13 mouse cellular contexts compared by ENCODE assay signal in the genomic region with DNA sequence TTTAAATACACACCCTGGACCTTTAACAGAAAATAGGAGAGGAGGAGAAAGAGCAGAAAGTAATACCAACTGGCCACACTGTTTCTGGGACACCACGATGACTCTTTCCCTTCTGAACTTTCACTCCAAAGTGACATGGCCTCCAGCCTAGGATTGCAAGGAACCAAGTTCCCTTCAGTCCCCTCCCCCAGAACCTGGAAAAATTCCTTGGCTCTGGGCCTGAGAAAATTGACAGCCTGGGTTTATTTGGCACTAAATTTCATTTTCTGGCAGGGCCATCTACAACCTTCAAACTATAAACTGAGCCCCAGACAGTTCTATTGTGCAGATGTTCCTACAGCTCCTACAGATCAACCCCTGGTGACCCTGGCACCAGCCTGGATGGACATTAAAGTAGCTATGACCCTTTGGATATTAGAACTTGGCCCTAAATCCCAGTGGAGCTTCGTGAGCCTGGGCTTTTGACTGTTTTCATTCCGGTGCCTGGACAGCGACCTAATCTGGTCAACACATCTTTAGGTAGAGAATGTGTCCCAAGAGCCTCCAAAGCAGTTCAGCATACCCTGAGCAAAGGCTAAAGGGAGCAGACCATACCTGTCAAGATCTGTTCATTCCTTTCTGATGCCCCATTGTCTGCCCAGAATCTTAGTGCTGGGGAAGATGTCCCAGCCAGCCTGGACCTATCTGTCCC. TPM values are rescaled to one million over a fixed set of nuclear protein-coding genes. Genes with fewer than 3 reads are reported as not detected.
A peak's percentile ranks its signal among the peaks of the same experiment; 100 is the strongest.
DNase-seq lines count a peak whose midpoint lies in the region; ATAC-seq and TF ChIP-seq lines count a peak whose summit lies in the region.
"Had no signal": no experiment of that assay in that cellular context is flagged by ENCODE, and none has a peak within 500 bp of the region (broad histone marks: within the 10 kb centered on the region; RNA-seq: fewer than 3 reads in every experiment).

No protein-coding gene starts in this region.

- no peak overlapping the region for H3K9ac ChIP-seq in forebrain, embryonic 11.5 days (ENCODE audit: low read length)
- no peak overlapping the region for H3K9ac ChIP-seq in hindbrain, postnatal 0 days (replicated peaks; ENCODE audit: low read length)
- H3K9ac ChIP-seq in midbrain, embryonic 11.5 days (ENCODE audit: low read length), result no peak overlapping the region; the same call in 1 of the 2 replicates
- H3K9ac ChIP-seq: stomach, embryonic 15.5 days had no signal

- peak overlapping the region; percentile 77 for H3K27ac ChIP-seq in forebrain, embryonic 10.5 days
- H3K27ac ChIP-seq in forebrain, embryonic 11.5 days (ENCODE audit: low read depth, low read length), result no peak overlapping the region
- H3K27ac ChIP-seq in hindbrain, postnatal 0 days, result peak overlapping the region; percentile 48
- H3K27ac ChIP-seq in midbrain, embryonic 11.5 days (ENCODE audit: low read depth, low read length), result peak overlapping the region; percentile 26
- H3K27ac ChIP-seq: stomach, embryonic 15.5 days had no signal

- TF ChIP-seq CTCF in brain, embryonic 14.5 days (IDR thresholded peaks at IDR 0.05; ENCODE audit: borderline replicate concordance, extremely low read depth, insufficient read depth, insufficient read length), result no peak
- TF ChIP-seq CTCF in hindbrain, postnatal 0 days (IDR thresholded peaks at IDR 0.05; ENCODE audit: low read depth), result no peak

- no peak for DNase-seq in forebrain, embryonic 10.5 days (ENCODE audit: extremely low spot score, low spot score)
- no peak for DNase-seq in forebrain, embryonic 11.5 days (ENCODE audit: low spot score)
- peak; percentile 28 for DNase-seq in brain, embryonic 14.5 days (ENCODE audit: low read depth)
- DNase-seq in hindbrain, postnatal 0 days (ENCODE audit: low spot score), result no peak
- DNase-seq in midbrain, embryonic 11.5 days (ENCODE audit: low spot score, missing footprints), result peak; percentile 84
- no peak for DNase-seq in retina, postnatal 1 day
- DNase-seq in left cerebral cortex, adult 9 months (ENCODE audit: low spot score in 2 of 2), result no peak
- no peak for DNase-seq in thymus, adult 18-20 months
- DNase-seq: B cell, adult 2 months; cerebellum, adult 11 months had no signal

- H3K27me3 ChIP-seq in forebrain, embryonic 10.5 days (ENCODE audit: poor library complexity, severe bottlenecking), result no peaks in the 10 kb centered on the region
- no peaks in the 10 kb centered on the region for H3K27me3 ChIP-seq in forebrain, embryonic 11.5 days (ENCODE audit: control insufficient read depth, insufficient read depth, low read length)
- H3K27me3 ChIP-seq in hindbrain, postnatal 0 days (ENCODE audit: insufficient read depth, low read length), result no peaks in the 10 kb centered on the region
- no peaks in the 10 kb centered on the region for H3K27me3 ChIP-seq in midbrain, embryonic 11.5 days (ENCODE audit: control insufficient read depth, insufficient read depth, low read length)
- H3K27me3 ChIP-seq: stomach, embryonic 15.5 days had no signal

- no peaks in the 10 kb centered on the region for H3K36me3 ChIP-seq in forebrain, embryonic 10.5 days (replicated peaks)
- H3K36me3 ChIP-seq in forebrain, embryonic 11.5 days (ENCODE audit: control insufficient read depth, insufficient read depth, low read length), result no peaks in the 10 kb centered on the region
- H3K36me3 ChIP-seq in hindbrain, postnatal 0 days (ENCODE audit: insufficient read depth, low read length), result no peaks in the 10 kb centered on the region
- no peaks in the 10 kb centered on the region for H3K36me3 ChIP-seq in midbrain, embryonic 11.5 days (ENCODE audit: control insufficient read depth, insufficient read depth, low read length)
- H3K36me3 ChIP-seq: stomach, embryonic 15.5 days had no signal

- ATAC-seq in forebrain, embryonic 11.5 days (replicated peaks; ENCODE audit: low FRiP score), result no peak
- no peak for ATAC-seq in hindbrain, postnatal 0 days
- ATAC-seq in midbrain, embryonic 11.5 days (ENCODE audit: low FRiP score), result 0 out of 2 replicates have a peak, but pooled peaks have one; percentile 30
- ATAC-seq: Patski had no signal

- no peak overlapping the region for H3K4me2 ChIP-seq in forebrain, embryonic 11.5 days (ENCODE audit: low read depth, low read length, severe bottlenecking)
- H3K4me2 ChIP-seq in hindbrain, postnatal 0 days (ENCODE audit: low read depth, low read length), result no peak overlapping the region
- H3K4me2 ChIP-seq in midbrain, embryonic 11.5 days, result no peak overlapping the region
- H3K4me2 ChIP-seq: heart, embryonic 11.5 days had no signal

- no peak overlapping the region for H3K4me3 ChIP-seq in forebrain, embryonic 10.5 days
- no peak overlapping the region for H3K4me3 ChIP-seq in forebrain, embryonic 11.5 days (ENCODE audit: low read depth, low read length)
- no peak overlapping the region for H3K4me3 ChIP-seq in hindbrain, postnatal 0 days (ENCODE audit: low read length)
- no peak overlapping the region for H3K4me3 ChIP-seq in midbrain, embryonic 11.5 days (ENCODE audit: low read depth, low read length)
- H3K4me3 ChIP-seq: stomach, embryonic 15.5 days had no signal

- H3K4me1 ChIP-seq in forebrain, embryonic 10.5 days, result peaks cover 20% of the 10 kb centered on the region
- H3K4me1 ChIP-seq in forebrain, embryonic 11.5 days (replicated peaks; ENCODE audit: control insufficient read depth, insufficient read depth, low read length), result 0 out of 2 replicates have a peak, but pooled peaks cover 2% of the 10 kb centered on the region
- no peaks in the 10 kb centered on the region; the same call in none of the 2 replicates for H3K4me1 ChIP-seq in hindbrain, postnatal 0 days (ENCODE audit: insufficient read depth, low read length)
- H3K4me1 ChIP-seq in midbrain, embryonic 11.5 days (ENCODE audit: control insufficient read depth, insufficient read depth, low read length), result peaks cover 20% of the 10 kb centered on the region

- H3K9me3 ChIP-seq in forebrain, embryonic 10.5 days, result no peaks in the 10 kb centered on the region
- no peaks in the 10 kb centered on the region for H3K9me3 ChIP-seq in forebrain, embryonic 11.5 days (ENCODE audit: control insufficient read depth, low read length)
- H3K9me3 ChIP-seq in hindbrain, postnatal 0 days (ENCODE audit: low read length), result no peaks in the 10 kb centered on the region
- no peaks in the 10 kb centered on the region for H3K9me3 ChIP-seq in midbrain, embryonic 11.5 days (ENCODE audit: control insufficient read depth, low read length)
- H3K9me3 ChIP-seq: stomach, embryonic 15.5 days had no signal

- no peak for TF ChIP-seq POLR2A in brain, embryonic 14.5 days (IDR thresholded peaks at IDR 0.05; ENCODE audit: borderline replicate concordance, extremely low read depth, insufficient read depth, insufficient read length, poor library complexity, severe bottlenecking)

- 86% methylated on average over 4 of the region's 4 CpGs for WGBS in forebrain, embryonic 10.5 days
- WGBS in forebrain, embryonic 11.5 days, result 74% methylated on average over 4 of the region's 4 CpGs
- whole genome bisulfite sequencing in hindbrain, postnatal 0 days, result 40% methylated on average over 4 of the region's 4 CpGs
- WGBS in midbrain, embryonic 11.5 days, result 56% methylated on average over 4 of the region's 4 CpGs

RNA-seq across cellular contexts. Expression of a gene that starts 48.2 kb away (rescaled TPM):
- 1.3 and 1.6 TPM in 2 replicates for polyA plus RNA-seq in forebrain, embryonic 10.5 days (2016; fragmentation: Nextera tagmentation; extraction: Ambion mirVana)
- 4.2 and 4.3 TPM in 2 replicates for polyA plus RNA-seq in forebrain, embryonic 11.5 days (2014; fragmentation: Nextera tagmentation; extraction: Ambion mirVana)
- 6.0 and 7.0 TPM in 2 replicates for polyA plus RNA-seq in brain, embryonic 14.5 days (2012; rRNA removed)
- 3.2 and 4.3 TPM in 2 replicates for total RNA-seq in hindbrain, postnatal 0 days (2014; rRNA removed)
- 1.9 and 2.4 TPM in 2 replicates for polyA plus RNA-seq in hindbrain, postnatal 0 days (2015; fragmentation: Nextera tagmentation; extraction: Ambion mirVana)
- polyA plus RNA-seq in midbrain, embryonic 11.5 days (2014; fragmentation: Nextera tagmentation; extraction: Ambion mirVana), result 3.4 and 4.2 TPM in 2 replicates

Comparison
In these comparisons a context has a peak if more than half of its experiments do, and no peak if none do; other contexts are left out.
1. DNase-seq: peak in brain, embryonic 14.5 days (single experiment) and midbrain, embryonic 11.5 days (single experiment); none in forebrain, embryonic 10.5 days (single experiment), forebrain, embryonic 11.5 days (single experiment), hindbrain, postnatal 0 days (single experiment), retina, postnatal 1 day (single experiment), left cerebral cortex, adult 9 months (0 of 2) and thymus, adult 18-20 months (0 of 2).